Mouse (Mus musculus): ENCODE data around the gene F12.
"Not testable (repeated sequence)": the region's sequence is repeated elsewhere in the genome, so short reads cannot be mapped to it uniquely, and the experiment has no call there.

F12 gene

GRCm38 (mm10) chr13:55449679-55450441 is 23.3 kb upstream of the F12 start:
- no peak for DNase-seq (ENCODE audit: low spot score)

DNA sequence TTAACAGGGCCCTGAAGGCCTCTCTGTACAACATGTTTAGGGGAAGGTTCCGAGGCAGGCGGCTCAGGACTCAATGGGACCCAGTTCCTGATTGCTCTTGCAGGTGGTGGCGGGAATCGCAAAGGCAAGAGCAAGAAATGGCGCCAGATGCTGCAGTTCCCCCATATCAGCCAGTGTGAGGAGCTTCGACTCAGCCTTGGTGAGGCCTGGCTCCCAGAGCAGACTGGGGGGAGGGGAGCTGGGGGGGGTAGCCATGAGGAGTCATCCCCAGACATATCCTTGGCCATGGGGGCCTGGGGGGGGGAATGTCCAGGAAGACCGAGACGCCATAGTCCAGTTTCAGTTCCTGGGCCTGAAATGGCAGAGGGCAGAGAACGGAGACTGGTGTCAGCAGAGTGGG is 22.6 kb upstream of the F12 start:
- no peak for DNase-seq (ENCODE audit: low spot score)

GRCm38 (mm10) chr13:55448131-55448530 is 21.5 kb upstream of the F12 start:
- DNase-seq (ENCODE audit: low spot score), result no peak

- DNase-seq (ENCODE audit: low spot score), result no peak
Measured at GRCm38 (mm10) chr13:55447543-55447943, 20.9 kb upstream of the F12 start.

DNA sequence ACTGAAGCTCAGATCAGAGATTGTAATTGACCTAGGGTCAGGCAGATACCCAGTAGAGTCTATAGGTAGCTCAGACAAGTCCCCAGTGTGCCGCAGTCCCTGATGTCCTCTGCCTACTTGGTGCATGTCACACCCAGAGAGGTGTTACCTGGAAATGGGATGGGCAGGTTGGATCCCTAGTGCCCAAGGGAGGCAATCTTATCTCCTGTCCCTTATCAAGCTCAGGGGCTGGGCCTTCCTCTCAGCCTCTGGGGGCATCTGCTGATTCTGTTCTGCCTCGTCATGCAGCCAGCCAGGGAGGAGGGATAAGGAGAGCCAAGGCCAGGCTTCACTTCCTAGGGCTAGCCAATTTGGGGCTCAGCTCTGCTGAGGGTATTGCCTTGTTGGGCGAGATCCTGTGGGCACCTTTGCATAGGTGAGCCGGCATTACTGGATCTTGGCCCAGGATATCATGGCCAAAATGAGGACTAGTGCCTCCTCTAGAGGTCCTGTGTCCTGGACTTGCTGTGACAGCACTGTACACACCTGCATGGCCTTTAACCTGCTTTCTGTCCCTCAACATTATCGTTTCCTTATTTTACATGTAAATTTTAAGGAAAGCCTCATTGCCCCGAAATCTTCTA is 20.0 kb upstream of the F12 start:
- no peak for DNase-seq (ENCODE audit: low spot score)

GRCm38 (mm10) chr13:55445361-55446091 is 18.9 kb upstream of the F12 start:
- no peak for DNase-seq (ENCODE audit: low spot score)

GRCm38 (mm10) chr13:55444937-55445315 is 18.3 kb upstream of the F12 start, which contains the start of gene Grk6:
TSS of gene Grk6 (plus strand) at chr13:55445072.
- peak; percentile 98 for DNase-seq (ENCODE audit: low spot score)

GRCm38 (mm10) chr13:55444286-55444936 is 17.8 kb upstream of the F12 start:
- no peak for DNase-seq (ENCODE audit: low spot score)

DNA sequence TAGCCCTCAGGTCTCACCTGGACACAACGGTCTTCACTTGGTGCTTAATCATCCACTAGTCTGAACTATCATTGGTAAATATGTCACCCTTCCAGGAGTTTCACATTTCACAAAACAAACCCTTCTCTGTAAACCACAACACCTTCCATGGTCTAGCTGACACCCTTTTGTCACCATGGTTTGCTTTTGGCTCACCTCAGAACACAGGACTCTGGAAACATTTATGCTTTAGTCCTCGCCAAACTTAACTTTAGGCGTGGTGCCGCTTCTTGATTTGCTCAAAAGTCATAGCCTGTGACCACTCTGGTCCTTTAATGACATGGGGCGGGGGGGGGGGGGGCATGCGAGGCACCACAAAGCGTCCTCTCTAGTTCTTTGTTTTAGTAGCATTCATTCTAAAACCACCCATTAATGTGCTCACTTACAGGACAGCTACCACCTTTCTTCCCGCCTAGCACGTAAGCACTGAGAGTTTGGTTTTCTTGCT is 17.2 kb upstream of the F12 start:
- no peak for DNase-seq (ENCODE audit: low spot score)

GRCm38 (mm10) chr13:55437111-55437629 is 10.6 kb upstream of the F12 start:
- not testable (repeated sequence) for DNase-seq (ENCODE audit: low spot score)

DNA sequence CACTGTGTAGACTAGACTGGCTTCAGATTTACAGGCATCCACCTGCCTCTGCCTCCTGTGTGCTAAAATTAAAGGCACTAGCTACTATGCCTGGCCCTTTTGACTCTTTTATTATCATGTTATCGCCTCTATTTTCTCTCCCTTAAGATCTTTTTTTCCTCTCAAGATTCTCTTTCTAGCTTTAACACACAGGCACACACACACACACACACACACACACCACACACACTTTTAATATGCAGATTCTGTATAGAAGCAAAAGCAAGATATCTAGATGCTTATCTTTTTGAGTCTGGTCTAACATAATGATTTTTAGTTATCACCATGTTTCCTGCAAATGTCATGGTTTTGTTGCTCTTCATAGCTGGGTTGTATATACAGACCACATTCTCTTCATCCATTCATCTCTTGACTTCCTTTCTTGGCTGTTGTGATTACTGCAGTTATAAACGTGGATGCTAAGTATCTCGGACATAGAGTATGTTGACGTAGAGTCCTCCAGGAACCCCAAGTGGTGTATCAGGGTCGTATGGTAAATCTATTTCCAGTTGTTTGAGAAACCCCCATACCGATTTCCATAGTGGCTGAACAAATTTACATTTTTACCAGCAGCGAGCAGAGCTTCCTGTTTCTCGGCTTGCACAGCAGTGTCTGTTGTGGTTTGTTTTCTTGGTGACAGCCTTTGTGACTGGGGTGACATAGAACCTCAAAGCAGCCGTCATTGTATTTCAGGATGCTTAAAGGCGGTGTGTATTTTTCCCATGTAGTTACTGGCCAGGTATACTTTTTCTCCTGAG is 5.5 kb upstream of the F12 start:
- DNase-seq (ENCODE audit: low spot score), result no peak

- DNase-seq (ENCODE audit: low spot score), result no peak
Measured at GRCm38 (mm10) chr13:55430566-55430965, 4.0 kb upstream of the F12 start.

- peak; percentile 80 for DNase-seq (ENCODE audit: low spot score)
Measured at GRCm38 (mm10) chr13:55429226-55429888, 2.8 kb upstream of the F12 start.

DNA sequence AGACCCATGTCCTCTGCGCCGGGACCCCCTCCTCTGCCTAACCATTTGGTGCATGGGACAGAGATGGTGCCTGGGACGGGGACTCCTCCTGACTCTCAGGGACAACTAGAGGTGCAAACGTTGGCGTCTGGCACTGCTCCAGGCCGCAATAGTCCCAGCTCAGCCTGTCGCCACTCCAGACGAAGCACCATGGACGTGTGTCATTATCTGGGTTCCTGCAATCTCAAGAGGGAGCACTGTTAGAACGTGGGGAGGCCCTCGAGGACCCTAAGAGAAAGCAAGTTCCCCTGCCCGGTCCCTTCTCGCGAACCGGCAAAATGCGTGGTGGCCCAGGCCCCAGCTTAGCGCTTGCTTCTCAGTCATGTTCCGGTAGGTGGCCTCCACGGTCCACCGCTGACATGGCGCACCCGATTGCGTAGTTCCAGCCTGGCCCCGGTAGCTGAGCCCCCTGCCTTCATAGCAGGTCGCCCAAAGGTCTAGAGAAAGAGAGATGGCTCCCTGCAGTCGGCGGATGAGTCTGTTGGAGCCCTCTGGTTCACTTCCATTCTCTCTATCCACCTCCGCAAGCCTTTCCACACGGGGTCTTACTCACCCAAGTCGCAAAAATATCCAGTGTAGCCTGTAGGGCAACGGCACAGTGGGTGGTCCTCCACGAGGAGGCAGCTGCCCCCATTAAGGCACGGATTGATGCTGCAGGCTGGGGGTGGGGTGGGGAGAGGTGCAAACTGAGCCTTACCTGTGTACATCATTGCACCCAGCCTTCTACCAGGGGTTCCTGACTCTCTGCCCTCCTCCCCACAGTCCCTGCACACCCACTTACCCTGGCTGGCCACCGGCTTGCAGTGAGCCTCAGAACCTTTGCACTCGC is 5.4 kb downstream of the F12 start:
- peak; percentile 78 for DNase-seq (ENCODE audit: low spot score)

GRCm38 (mm10) chr13:55420018-55420932 is 6.3 kb downstream of the F12 start:
- no peak for DNase-seq (ENCODE audit: low spot score)

GRCm38 (mm10) chr13:55419142-55419541 is 7.5 kb downstream of the F12 start:
- no peak for DNase-seq (ENCODE audit: low spot score)

DNA sequence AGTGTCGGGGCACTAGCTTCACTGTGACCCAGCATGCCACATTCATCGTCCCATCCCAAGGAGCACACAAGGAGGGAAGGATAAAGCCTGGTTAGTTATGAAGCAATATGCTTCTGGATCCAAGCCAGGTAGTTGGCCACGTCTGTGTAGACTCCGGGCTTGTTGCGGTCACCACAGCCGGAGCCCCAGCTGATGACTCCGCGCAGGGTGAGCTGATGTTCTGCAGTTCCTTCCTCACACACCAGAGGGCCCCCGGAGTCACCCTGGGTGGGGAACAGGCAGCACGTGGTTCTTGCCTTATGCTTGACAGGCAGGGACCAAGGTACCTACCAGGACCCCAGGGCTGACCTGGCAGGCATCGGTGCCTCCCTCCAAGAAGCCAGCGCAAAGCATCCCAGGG is 8.6 kb downstream of the F12 start:
- DNase-seq (ENCODE audit: low spot score), result peak; percentile 94

DNA sequence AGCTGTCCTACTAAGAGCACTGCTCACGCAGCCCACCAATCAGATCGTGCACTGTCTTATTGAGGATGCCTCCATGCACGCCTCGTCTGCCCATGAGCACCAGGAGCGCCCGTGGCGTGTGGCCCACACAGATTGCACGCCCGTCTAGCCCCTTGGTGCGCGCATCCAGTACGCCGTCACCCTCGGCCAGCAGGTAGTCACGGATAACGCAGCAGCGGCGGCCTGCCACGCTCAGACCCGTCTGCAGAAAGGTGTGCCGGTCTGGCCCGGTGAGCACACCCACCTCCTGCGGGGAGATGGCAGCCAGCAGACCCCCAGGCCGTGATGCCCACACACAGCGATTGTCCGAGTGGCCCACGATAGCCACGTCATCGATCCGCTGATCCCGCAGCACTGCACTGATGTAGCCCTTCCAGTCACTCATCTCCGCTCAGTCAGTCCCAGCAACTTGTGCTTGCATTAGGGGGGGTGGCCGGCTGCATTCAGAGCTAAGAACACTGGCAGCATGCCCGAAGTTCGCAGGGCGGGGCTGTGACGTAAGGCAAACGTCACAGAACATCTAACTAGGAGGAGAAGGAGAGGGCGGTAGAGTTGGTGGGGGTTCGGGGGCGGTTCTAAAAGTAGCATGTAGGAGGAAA is 11.7 kb downstream of the F12 start, which contains the start of gene Pfn3:
Gene Pfn3, minus strand, starts transcription at position 490 of the 638 bp plus-strand sequence.
- DNase-seq (ENCODE audit: low spot score), result peak; percentile 76

Data from testis, postnatal 10 days (tissue).